Mouse (Mus musculus): ENCODE data around the gene Tcf7l1.

DNA sequence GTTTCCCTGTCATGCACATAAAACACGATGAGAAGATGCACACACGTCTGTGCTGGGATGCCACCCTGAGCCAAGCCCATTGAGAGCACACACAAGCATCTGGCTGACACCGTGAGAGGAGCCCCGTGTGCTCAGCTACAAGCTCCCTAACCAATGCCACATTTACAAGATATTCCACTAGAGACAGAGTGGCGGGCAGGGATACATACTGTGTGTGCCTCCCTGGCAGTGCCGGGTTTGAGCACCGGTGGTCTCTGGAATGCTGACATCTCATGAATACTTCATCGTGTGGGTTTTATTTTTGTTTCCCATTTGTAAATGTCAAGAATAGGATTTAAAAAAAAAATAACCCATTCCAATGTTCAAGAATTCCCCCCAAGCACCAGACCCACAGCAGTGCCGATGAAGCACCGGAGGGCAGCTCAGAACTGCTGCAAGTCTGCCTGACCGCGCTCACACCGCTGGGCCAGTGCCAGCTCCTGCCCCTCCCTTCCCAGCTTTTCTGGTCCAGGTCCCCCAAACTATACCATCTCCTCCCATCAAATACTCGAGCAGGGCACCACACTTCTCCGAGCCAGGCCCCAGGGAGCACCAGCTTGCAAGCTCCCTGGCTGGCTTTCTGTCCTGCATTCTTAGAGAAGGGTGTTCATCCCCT, 65.2 kb downstream of the Tcf7l1 start:
- TF ChIP-seq MYC (IDR thresholded peaks at IDR 0.05; ENCODE audit: low read depth, low read length) (no peak), EP300 (IDR thresholded peaks at IDR 0.05; ENCODE audit: low read depth in 1 of 2, low read length in 2 of 2) (no peak), POLR2A (IDR thresholded peaks at IDR 0.05; ENCODE audit: control insufficient read depth in 1 of 2, insufficient read depth in 1 of 2, low read depth in 1 of 2, low read length in 2 of 2, poor library complexity in 1 of 2) (no peak), MAZ (IDR thresholded peaks at IDR 0.05; ENCODE audit: low read depth, low read length) (no peak)
